Comparison of ENCODE assay signal across 16 mouse cellular contexts in genomic region chr1:71594268-71594667, GRCm38 (mm10).
"Had no signal": no experiment of that assay in that cellular context is flagged by ENCODE, and none has a peak within 500 bp of the region (broad histone marks: within the 10 kb centered on the region; RNA-seq: fewer than 3 reads in every experiment).

No protein-coding gene starts in this region.

- DNase-seq: gastrocnemius, adult 2 months; gastrocnemius, postnatal 25 days; heart, adult 18-20 months; heart, postnatal 14 days; heart, postnatal 36 days; kidney, adult 18-20 months; kidney, adult 8-10 months; kidney, postnatal 10 days; kidney, postnatal 25 days; kidney, postnatal 4 days; liver; liver, embryonic 13.5 days had no signal

- ATAC-seq: hindbrain, embryonic 16.5 days; inflammation-experienced regulatory T-cells, adult 6 months; intestine, embryonic 15.5 days; intestine, postnatal 0 days had no signal
